ENCODE assay signal across 8 mouse cellular contexts in the genomic region with DNA sequence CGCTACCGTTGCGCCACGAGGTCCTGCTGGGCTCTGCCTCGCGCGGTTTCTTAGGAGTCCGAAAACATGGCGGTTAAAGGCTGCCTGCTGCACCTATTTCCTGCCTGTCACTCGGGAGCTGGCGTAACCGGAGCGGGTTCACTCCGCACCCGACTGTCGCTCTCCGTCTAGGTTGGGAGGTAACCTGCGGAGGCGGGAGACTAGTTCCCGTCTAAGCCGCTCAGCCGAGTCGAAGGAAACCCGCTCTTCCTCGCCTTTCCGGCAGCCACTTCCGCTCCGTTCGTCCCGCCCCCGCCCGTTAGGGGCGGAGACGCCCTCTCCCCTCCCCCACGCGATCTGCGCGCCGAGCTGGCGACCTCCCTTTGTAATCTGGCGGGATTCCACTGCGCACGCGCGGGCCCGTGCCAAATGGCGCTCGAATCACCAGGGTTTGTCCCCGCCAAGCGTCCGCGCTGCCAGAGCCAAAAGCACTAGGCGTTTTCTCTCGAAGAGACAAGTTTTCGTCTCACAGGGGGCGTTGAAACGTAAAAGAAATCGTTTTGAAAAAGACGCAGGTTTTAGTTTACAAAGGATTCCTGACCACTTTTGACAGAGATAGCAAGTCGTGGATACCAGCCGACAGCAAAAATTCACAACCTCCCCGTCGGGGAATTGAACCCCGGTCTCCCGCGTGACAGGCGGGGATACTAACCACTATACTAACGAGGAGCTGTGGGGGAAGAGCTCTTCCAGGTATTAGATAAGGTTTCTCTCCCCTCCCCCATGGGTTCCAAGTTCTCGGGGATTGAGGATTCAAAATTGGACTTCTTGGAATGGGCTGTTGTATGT. TPM values are rescaled to one million over a fixed set of nuclear protein-coding genes. Genes with fewer than 3 reads are reported as not detected.
DNase-seq lines count a peak whose midpoint lies in the region; ATAC-seq and TF ChIP-seq lines count a peak whose summit lies in the region.

No protein-coding gene starts in this region.

- H3K27ac ChIP-seq in bone marrow, adult 2 months (ENCODE audit: control insufficient read depth, insufficient read depth, low read depth, low read length, poor library complexity): peak overlapping the region; percentile 94
- peak overlapping the region; percentile 100 for H3K27ac ChIP-seq in embryonic facial prominence, embryonic 15.5 days (replicated peaks)
- H3K27ac ChIP-seq in kidney, embryonic 14.5 days (ENCODE audit: low read depth, low read length): peak overlapping the region; percentile 97
- peak overlapping the region; percentile 100 for H3K27ac ChIP-seq in limb, embryonic 15.5 days

- H3K4me1 ChIP-seq in bone marrow, adult 2 months (ENCODE audit: control insufficient read depth, insufficient read depth, low read length): peaks cover 3% of the 10 kb centered on the region
- H3K4me1 ChIP-seq in embryonic facial prominence, embryonic 15.5 days: peaks cover 26% of the 10 kb centered on the region
- H3K4me1 ChIP-seq in kidney, embryonic 14.5 days (ENCODE audit: control insufficient read depth, insufficient read depth, low read length): peaks cover 19% of the 10 kb centered on the region
- H3K4me1 ChIP-seq in limb, embryonic 15.5 days: peaks cover 21% of the 10 kb centered on the region

- TF ChIP-seq CTCF in bone marrow, adult 2 months (IDR thresholded peaks at IDR 0.05; ENCODE audit: control insufficient read depth, insufficient read depth, low read length): peak; percentile 3; the same call in 1 of the 2 replicates

- peak; percentile 93 for ATAC-seq in embryonic facial prominence, embryonic 15.5 days (ENCODE audit: insufficient number of reproducible peaks, low FRiP score, low TSS enrichment, low read depth)
- peak; percentile 94 for ATAC-seq in kidney, embryonic 14.5 days (ENCODE audit: low FRiP score, low TSS enrichment)
- ATAC-seq in limb, embryonic 15.5 days (ENCODE audit: insufficient number of reproducible peaks, low FRiP score, low TSS enrichment, low read depth): peak; percentile 93

- WGBS in bone marrow, adult 2 months: under 1% methylated on average over 69 of the region's 69 CpGs
- WGBS in embryonic facial prominence, embryonic 15.5 days: under 1% methylated on average over 69 of the region's 69 CpGs
- WGBS in kidney, embryonic 14.5 days: under 1% methylated on average over 67 of the region's 69 CpGs
- under 1% methylated on average over 67 of the region's 69 CpGs for WGBS in limb, embryonic 15.5 days

- peak; percentile 97 for TF ChIP-seq POLR2A in bone marrow, adult 2 months (IDR thresholded peaks at IDR 0.05; ENCODE audit: borderline replicate concordance, control insufficient read depth, low read depth, low read length)

- H3K4me2 ChIP-seq in embryonic facial prominence, embryonic 15.5 days (replicated peaks): peak overlapping the region; percentile 51
- H3K4me2 ChIP-seq in kidney, embryonic 14.5 days (replicated peaks; ENCODE audit: low read depth, low read length): peak overlapping the region; percentile 49
- H3K4me2 ChIP-seq in limb, embryonic 15.5 days: peak overlapping the region; percentile 40

- peak overlapping the region; percentile 63 for H3K9ac ChIP-seq in embryonic facial prominence, embryonic 15.5 days
- H3K9ac ChIP-seq in kidney, embryonic 14.5 days (ENCODE audit: low read depth, low read length): peak overlapping the region; percentile 66
- peak overlapping the region; percentile 63 for H3K9ac ChIP-seq in limb, embryonic 15.5 days

- DNase-seq in 416B (ENCODE audit: low read depth): peak; percentile 98
- peak; percentile 98 to 99 for DNase-seq in heart, adult 9 months (ENCODE audit: low spot score in 2 of 2)
- peak; percentile 93 to 98 for DNase-seq in monocyte, adult 2 months (ENCODE audit: low read depth in 1 of 2, low spot score in 2 of 2)
- peak; percentile 97 to 99 for DNase-seq in spleen, postnatal 36 days (ENCODE audit: low spot score in 2 of 2)

- H3K4me3 ChIP-seq in bone marrow, adult 2 months (replicated peaks; ENCODE audit: control insufficient read depth, low read depth, low read length): peak overlapping the region; percentile 63
- H3K4me3 ChIP-seq in embryonic facial prominence, embryonic 15.5 days (replicated peaks): peak overlapping the region; percentile 62
- H3K4me3 ChIP-seq in kidney, embryonic 14.5 days (ENCODE audit: low read length): peak overlapping the region; percentile 43
- peak overlapping the region; percentile 58 for H3K4me3 ChIP-seq in limb, embryonic 15.5 days

- no peaks in the 10 kb centered on the region for H3K9me3 ChIP-seq in embryonic facial prominence, embryonic 15.5 days (replicated peaks)
- H3K9me3 ChIP-seq in kidney, embryonic 14.5 days (ENCODE audit: control insufficient read depth, low read length): no peaks in the 10 kb centered on the region
- H3K9me3 ChIP-seq in limb, embryonic 15.5 days: no peaks in the 10 kb centered on the region

- no peaks in the 10 kb centered on the region for H3K27me3 ChIP-seq in embryonic facial prominence, embryonic 15.5 days
- H3K27me3 ChIP-seq in kidney, embryonic 14.5 days (ENCODE audit: control insufficient read depth, insufficient read depth, low read length): no peaks in the 10 kb centered on the region
- H3K27me3 ChIP-seq in limb, embryonic 15.5 days: no peaks in the 10 kb centered on the region

- H3K36me3 ChIP-seq in embryonic facial prominence, embryonic 15.5 days: no peaks in the 10 kb centered on the region
- H3K36me3 ChIP-seq in kidney, embryonic 14.5 days (ENCODE audit: control insufficient read depth, insufficient read depth, low read length): no peaks in the 10 kb centered on the region
- H3K36me3 ChIP-seq in limb, embryonic 15.5 days: no peaks in the 10 kb centered on the region

RNA-seq across cellular contexts. Expression of gene Tmpo, which starts 0.6 kb away (rescaled TPM):
- 212 and 250 TPM in 2 replicates for polyA plus RNA-seq in bone marrow, adult 2 months (2011; ENCODE audit: insufficient read depth, insufficient read length, low replicate concordance, missing spikeins)
- polyA plus RNA-seq in embryonic facial prominence, embryonic 15.5 days (2015; fragmentation: Nextera tagmentation; extraction: Ambion mirVana): 198 and 203 TPM in 2 replicates
- 293 and 328 TPM in 2 replicates for polyA plus RNA-seq in kidney, embryonic 14.5 days (2014; fragmentation: Nextera tagmentation; extraction: Ambion mirVana)
- 162 and 201 TPM in 2 replicates for polyA plus RNA-seq in limb, embryonic 15.5 days (2015; fragmentation: Nextera tagmentation; extraction: Ambion mirVana)

RNA-seq across cellular contexts. Expression of gene Slc25a3, which starts 57.8 kb away (rescaled TPM):
- 177 and 223 TPM in 2 replicates for polyA plus RNA-seq in bone marrow, adult 2 months (2011; ENCODE audit: insufficient read depth, insufficient read length, low replicate concordance, missing spikeins)
- polyA plus RNA-seq in embryonic facial prominence, embryonic 15.5 days (2015; fragmentation: Nextera tagmentation; extraction: Ambion mirVana): 417 and 423 TPM in 2 replicates
- 544 and 625 TPM in 2 replicates for polyA plus RNA-seq in kidney, embryonic 14.5 days (2014; fragmentation: Nextera tagmentation; extraction: Ambion mirVana)
- 396 and 431 TPM in 2 replicates for polyA plus RNA-seq in limb, embryonic 15.5 days (2015; fragmentation: Nextera tagmentation; extraction: Ambion mirVana)

Comparison
In these comparisons a context has a peak if more than half of its experiments do, and no peak if none do; other contexts are left out.
1. Peak in every context shown above with its lines: DNase-seq, ATAC-seq, H3K4me3 ChIP-seq and H3K27ac ChIP-seq.